Mouse (Mus musculus): ENCODE data around the gene Aph1a.
"Not testable (repeated sequence)": the region's sequence is repeated elsewhere in the genome, so short reads cannot be mapped to it uniquely, and the experiment has no call there.

The Aph1a gene

DNA sequence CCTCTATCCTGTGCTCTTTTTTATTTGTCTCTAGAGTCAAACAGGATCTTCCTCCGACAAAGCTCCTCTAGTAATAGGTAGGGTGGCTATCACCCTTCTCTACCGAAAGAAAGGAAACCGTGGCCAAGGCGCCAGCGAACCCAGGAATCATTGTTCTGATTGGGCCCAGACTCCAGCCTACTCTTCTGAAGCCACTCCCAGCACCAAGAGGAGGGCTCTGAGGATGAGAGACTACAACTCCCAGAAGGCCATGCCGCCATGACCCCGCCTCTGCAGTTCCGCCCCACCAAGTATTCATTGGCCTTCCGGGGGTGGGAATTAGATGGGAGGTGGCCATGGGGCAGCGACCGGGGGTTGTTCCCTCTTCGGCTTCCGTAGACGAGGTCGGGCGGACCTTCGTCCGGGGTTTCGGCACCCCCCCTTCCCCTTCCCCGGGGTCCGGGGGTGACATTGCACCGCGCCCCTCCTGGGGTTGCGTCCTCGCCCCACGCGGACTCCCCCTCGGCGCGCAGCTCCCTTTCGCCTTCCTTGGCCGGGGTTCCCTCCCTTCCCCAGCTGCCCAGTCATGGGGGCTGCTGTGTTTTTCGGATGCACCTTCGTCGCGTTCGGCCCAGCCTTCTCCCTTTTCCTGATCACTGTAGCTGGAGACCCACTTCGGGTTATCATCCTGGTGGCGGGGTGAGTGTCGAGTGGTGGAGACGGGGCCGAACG is at the start of gene Aph1a:
Gene Aph1a (plus strand): TSS at position 364 of the 711 bp plus-strand sequence.
- DNase-seq, result peak; percentile 99

DNA sequence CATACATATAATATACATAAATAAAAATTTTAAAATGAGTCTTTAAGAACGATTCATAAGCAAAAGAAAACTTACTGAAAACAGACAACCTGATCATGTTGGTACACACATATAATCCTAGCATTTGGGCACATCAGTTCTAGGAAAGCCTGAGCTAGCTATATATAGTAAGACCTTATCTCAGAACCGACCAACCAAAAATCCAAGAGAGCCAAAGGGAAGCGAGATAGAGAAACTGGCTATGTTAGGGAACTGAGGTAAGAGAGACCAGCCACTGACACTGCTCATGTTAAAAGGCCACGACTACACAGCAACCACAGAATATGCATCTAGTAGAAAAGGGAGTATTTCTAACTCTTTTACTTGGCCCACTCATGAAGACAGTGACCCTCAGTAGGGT is 43.2 kb upstream of the Aph1a start:
- no peak for DNase-seq

DNA sequence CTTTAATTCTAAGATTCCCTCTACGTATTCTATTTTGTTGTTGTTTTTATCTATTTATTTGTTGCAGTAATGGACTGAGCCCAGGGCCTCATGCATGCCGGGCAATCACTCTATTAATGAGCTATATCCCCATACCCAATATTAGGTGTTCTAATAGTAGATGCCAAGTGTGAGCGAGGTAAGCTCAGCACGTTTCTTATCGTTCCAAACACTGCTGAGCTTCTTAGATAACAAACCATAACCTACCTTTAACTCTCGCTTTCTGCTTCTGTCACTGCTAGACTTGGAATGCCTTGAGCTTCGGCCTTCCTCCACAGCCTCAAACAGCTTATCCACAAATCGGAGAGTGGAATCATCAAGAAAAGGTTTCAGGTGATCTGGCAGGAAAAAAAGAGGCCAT is 42.5 kb upstream of the Aph1a start:
- no peak for DNase-seq

DNA sequence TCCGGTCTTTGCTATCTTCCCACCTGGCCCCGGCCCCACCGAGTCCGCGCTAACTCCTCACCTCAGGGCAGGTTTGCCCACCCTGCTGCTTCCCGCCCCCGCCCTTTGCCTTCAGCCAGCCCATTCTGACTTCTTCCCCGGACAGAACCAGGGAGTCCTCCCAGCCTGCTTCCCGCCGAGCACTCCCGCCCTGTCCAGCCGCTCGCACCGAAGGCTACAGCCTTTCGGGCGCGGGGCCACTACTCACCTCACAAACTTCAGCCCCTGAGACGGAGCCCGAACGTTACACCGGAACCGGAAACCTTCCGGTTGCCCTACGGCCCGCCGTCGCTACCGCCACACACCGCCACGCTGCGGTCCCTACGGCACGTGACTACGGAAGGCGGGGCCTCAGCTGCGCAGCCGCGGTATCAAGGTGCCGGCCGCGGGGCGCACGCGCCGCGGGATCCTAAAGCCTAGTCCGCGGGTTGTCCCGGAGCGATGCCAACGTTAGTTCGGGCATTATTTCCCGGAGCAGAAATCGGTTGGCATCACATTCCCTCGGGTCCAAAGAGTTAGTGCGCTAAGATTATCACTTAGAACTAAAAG is 38.2 kb upstream of the Aph1a start, which contains the start of gene Prpf3:
Gene Prpf3 (minus strand): TSS at position 384 of the 588 bp plus-strand sequence.
- DNase-seq, result peak; percentile 97

DNA sequence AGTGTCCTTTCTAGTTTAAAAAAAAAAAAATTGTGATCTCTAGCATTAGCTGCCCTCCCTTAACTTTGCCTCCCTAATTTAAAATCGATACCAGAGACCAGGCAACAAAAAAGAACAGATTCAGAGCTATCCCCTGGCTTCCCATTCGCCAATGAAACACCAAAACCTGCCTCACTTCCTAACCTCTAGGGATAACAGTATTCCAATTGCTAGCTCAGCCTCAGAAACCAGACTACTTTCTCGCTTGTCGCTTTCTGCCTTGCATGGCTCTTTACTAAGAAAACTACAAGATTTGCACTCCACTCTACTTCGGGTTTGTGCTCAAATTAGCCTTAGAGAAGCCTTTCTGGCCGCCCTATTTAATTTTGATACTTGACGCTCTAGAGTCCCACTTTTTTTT is 37.7 kb upstream of the Aph1a start:
- peak; percentile 10 for DNase-seq

DNA sequence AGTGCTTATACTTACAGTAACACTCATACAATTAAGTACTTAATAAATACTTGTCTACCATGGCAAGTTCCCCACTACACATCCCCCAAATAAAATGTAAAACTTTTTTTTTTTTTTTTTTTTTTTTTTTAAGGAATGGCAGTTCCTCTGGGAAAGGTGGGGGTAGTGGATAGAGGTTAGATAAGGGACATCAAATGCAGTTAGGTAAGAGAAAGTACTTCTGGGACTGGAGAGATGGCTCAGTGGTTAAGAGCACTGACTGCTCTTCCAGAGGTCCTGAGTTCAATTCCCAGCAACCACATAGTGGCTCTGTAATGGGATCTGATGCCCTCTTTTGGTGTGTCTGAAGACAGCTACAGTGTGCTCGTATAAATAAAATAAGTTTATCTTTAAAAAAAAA is 36.7 kb upstream of the Aph1a start:
- not testable (repeated sequence) for DNase-seq

DNA sequence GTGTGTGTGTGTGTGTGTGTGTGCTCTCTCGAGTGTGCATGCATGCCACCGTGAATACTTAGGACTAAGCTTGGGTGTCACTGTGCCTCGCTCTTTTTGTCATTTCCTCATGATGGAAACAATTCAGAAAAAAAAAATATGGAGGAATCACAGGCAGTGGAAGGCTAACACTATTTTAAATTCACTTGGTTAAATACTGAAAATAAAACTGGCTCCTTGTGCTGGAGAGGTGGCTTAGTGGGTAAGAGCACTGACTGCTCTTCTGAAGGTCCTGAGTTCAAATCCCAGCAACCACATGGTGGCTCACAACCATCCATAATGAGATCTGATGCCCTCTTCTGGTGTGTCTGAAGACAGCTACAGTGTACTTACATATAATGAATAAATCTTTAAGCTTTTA is 35.5 kb upstream of the Aph1a start:
- DNase-seq, result not testable (repeated sequence)

DNA sequence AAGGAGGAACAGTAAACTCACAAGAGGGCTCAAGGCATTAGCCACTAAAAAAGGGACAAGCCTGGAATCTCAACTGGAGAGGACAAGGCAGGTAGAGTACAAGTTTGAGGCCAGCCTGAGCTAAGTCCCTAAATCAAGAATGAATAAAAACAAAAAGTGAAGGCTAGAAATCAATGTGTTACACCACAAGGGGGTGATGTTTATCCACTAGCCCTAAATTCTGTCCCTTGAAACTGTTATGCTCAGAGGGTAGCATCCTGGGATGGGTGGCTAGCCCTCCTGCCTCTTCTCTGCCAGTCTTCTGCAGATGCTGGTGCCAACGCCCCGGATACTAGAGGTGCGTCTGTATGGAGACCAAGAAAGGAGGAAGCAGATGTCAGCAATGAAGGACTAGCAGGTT is 33.4 kb upstream of the Aph1a start:
- no peak for DNase-seq

DNA sequence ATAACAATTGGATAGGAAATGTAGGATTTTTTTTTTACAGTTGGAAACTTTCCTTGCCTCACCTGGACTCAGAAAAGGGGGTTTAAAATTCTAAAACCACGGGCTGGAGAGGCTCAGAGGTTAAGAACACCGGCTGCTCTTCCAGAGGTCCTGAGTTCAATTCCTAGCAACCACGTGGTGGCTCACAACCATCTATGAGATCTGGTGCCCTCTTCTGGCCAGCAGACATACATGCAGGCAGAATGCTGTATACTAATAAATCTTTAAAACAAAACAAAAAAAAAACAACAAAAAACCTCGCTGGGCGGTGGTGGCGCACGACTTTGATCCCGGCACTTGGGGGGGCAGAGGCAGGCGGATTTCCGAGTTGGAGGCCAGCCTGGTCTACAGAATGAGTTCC is 32.6 kb upstream of the Aph1a start:
- DNase-seq, result peak; percentile 18

DNA sequence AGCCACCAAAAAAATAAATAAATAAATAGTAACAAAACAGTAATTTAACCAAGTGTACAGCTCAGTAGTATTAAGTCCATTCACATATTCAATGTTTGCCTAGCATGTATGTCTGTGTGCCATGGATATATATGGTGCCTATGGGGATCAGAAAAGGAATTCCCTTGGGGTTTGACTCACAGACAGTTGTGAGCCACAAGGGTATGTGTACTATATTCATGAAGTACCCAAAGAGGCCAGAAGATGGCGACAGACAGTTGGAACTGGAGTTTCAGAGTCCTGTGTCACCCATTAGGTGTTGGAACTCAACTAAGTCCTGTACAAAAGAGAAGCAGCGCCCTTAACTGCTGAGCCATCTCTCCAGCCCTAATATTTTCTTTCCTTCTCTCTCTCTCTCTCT is 32.0 kb upstream of the Aph1a start:
- peak; percentile 94 for DNase-seq

DNA sequence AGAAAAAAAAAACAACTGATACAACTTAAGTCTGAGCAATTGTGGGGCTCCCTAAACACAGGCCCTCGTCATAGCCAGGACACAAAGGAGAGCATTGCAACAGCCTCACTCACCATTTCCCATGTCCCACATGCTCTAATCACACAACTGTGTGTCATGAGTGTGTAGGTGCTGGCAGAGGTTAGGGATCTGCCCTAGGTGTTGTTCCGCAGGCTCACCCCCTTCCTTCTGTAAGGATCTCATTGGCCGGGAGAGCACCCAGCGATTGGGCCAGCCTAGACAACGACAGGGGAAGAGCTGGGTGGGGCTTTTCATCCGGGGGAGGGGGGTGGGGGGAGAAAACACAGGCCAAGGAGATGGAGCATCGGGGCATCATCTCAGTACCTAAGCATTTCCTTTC is 30.2 kb upstream of the Aph1a start:
- DNase-seq, result no peak

DNA sequence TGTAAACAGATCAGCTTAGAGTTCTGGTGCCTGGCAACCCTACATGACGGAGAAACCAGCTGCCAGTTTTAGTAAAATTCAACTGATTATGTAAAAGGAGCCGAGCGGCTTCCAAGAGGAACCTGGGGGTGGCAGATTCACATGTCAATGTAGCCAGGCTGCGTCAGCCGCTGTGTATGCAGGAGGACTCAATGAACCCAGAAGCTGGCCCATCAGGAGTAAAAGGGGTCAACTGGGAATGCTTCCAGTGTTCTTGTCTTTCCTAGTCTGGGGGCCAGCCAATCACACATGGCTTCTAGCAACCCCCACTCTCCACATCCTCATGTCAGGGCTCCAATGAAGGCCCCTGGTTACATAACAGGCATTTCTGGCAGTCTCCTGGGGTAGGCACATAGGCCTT is 28.7 kb upstream of the Aph1a start:
- no peak for DNase-seq

DNA sequence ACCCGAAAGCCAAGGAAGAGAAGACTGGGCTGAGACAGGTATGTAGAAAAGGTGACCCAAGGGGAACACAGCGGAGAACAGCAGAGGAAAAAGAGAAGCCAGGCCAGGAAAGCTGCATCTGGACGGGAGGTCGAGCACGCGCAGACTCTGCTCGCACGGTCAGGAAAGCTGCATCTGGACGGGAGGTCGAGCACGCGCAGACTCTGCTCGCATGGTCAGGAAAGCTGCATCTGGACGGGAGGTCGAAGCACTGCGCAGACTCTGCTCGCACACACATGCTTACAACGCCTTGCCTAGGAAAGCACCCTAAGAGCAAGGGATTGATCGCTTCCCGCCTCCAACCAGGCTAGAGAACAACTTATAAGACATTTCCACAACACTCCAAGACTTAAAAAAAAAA is 28.2 kb upstream of the Aph1a start:
- no peak for DNase-seq

DNA sequence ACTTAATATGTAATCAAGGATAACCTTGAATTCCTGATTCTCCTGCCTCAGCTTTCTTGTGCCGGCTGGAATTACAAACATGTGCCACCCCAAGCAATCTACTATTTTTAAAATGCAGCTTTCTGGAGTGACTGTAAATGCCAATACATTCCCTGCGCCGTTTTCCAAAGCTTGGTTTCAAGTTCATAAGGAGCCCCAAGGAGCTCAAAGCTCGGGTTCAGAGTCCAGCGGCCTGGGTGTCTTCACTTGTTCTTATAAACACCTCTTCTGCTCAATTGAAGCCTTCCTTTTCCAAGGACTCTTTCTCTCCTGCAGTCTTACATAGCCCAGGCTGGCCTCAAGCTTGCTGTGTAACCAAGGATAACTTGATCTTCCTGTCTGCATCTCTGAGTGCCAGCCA is 27.7 kb upstream of the Aph1a start:
- DNase-seq, result no peak

DNA sequence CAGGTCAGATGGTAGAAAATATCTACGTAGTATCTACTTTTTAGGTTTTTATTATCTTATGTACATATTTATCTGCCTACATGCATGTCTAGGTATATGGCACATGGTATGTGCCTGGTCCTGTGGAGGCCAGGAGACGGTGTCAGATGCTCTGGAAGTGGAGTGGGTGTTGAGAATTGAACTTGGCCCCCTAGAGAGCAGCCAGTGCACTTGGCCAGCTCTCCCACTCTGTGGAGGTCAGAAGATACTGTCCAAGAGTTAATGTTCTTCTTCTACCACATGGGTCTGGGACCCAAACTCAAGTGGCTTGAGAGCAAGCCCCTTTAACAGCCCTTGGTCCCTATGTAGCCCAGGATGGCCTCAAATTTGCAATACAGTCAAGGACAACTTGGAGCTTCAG is 26.4 kb upstream of the Aph1a start:
- no peak for DNase-seq

DNA sequence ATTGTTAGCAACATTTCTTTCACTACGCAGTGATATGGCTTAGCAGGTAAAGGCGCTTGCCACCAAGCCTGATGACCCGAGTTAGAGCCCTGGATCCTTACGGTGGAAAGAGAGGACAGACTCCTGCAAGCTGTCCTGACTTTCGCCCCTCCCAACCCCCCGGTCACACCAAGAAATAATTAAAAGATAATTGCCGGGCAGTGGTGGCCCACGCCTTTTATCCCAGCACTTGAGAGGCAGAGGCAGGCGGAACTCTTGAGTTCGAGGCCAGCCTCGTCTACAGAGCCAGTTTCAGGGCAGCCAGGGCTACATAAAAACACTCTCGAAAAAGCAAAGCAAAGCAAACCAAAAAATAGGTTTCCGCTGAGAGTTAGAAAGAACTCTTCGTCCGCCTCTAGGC is 22.8 kb upstream of the Aph1a start:
- DNase-seq, result no peak

DNA sequence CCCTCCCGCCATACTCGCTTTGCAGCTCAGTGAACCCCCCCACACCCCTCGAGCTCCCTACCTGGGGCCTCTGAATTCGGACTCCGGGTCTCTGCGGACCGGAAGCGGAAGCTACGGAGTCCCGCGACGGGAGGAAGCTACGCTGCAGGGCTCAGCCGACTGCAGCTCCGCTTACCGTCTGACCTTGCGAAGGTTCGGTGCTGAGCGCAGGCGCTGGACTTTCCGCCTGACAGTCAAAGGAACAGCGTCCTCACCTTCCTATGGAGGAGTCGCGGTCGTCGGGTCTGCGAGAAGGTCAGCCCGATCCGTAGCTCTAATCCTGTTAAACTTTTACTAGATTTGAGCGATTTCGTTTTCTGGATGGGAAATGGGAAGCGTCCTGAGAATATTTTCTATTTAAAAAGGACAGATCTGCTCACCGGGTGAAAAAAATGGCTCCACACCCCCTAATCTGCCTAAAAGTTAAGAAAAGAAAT is 22.3 kb upstream of the Aph1a start, which contains the start of gene Mrps21:
Gene Mrps21 (minus strand): TSS at position 128 of the 476 bp plus-strand sequence.
- peak; percentile 89 for DNase-seq

DNA sequence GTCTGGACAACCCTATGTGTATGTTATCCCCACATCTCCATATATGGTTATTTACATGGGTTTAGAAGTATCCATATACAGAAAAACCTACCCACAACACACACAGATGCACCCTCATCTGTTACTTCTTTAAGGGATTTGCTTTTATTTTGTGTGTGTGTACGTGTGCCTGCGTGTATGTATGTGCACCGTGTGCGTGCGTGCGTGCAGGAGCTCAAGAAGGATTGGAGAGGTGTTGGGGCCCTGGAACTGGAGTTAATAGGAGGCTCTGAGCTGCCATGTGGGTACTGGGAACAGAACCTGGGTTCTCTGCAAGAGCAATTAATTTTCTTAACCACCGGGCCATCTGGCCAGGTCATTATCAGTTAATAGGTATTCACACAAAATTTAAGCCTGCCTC is 21.7 kb upstream of the Aph1a start:
- DNase-seq, result no peak

DNA sequence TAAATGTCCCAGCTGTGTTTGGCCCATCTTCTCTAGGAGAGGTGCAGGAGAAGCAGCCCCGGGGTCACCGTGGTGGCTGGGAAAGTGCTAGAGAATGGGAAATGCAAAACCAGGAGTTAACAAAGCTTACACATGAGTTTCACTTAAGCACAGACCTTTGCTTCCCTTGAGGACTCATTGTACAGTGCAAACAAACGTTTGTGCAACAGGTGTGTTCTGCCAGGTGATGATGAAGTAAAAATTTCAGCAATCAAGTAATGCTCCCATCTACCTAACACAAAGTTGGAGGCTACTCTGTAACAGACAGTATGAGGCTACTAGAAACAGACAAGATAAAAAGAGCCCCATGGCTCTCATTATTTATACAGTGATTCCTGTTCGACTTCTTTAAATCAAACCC is 14.7 kb upstream of the Aph1a start:
- no peak for DNase-seq

DNA sequence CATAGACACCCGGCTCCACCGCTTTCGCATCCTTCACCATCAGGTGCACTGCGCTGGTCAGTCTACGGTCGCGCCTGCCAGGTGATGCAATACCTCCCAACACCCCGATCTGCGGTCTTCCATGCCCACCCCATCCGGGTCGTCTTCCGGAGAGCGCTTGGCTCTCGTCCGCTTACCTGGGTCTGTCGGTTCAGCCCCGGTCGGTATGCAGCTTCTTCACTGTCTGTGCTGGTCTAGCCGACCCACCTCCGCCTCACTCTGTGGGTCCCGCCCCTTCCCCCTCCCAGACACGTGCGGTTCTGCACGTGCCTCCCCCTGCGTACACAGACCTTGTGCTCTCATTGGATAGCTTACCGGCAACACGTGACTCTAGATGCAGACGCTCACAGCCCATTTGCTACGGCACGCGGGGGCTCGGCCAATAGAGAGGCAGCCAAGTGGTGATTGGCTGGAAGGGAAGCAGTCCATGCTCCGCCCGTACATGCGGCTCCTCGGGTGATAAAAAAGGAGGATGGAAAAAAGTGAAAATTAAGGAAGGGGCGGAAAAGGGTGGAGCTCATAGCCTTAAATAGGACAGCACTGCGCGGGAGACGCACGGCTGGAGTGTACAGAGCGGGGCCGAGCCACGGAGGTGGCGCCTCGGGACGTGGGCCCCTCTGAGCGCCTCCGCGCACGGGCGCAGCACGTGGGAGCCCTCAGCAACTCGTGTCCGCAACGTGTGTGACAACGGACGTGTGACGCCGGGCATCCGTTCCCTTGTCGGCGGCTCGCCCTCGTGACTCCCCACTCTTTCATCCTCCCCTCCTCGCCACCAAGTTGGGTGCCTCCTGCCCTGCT is 11.6 kb upstream of the Aph1a start, which contains the start of gene Ciart:
Gene Ciart (minus strand): TSS at position 273 of the 837 bp plus-strand sequence.
- peak; percentile 95 for DNase-seq

DNA sequence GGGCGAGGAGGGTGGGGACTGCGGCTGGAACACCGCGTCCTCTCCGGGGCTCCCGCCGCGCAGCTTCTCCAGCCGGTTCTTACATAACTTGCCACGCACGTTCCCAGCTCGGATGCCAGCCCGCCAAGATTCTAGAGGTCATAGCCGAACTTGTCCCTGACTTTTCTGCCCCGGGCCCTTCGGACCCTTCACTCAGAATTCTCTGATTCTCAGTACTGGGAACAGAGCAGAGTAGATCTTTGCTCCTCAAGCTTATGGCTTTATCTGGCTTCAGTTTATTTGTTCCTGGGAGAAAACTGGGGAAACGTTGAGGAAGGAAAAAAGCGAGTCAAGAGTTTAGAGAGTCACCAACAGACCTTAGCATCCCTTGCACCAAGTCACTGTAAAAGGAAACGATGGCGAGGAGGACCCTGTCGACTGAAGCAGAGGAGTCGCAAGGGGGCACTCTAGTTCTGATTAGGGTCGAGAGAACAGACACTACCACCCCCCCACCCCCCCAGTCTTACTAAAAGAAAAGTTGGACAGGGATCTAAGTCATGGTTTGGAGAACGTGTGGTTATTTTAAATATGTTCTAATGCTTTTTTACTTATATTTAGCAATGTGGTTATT is 10.8 kb upstream of the Aph1a start:
- DNase-seq, result peak; percentile 91

DNA sequence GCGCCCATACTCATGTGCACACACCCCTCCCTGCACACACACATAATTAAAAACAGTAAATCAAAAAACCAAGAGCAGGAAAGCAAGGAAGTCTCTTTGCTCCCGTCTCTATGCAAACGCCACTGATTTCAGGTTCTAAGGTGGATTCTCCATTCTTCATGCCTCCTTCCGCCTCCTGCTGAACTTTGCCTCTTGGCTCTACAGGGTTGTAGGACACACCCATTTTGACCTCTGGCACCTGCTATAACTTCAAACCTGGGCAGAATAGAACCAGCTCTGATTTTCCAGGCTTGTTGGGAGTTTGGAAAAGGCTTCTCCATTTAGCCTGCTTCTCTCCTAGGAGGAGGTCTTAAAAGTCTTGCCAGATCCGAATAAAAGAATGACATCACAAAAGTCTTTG is 9.4 kb upstream of the Aph1a start:
- no peak for DNase-seq

DNA sequence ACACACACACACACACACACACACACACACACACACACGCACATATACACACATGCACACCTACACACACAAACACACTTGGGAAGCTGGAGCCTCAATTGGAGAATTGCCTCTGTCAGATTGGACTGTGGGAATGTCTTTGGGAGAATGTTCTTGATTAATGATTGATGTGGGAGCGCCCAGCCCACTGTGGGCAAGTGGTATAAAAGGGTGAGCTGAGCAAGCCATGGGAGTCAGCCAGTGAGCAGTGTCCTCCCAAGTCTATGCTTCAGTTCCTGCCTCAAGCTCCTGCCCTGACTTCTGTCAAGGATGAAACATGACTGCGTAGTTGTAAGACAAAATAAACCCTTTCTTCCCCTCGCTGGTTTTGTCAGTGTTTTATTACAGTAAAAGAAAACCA is 6.2 kb upstream of the Aph1a start:
- no peak for DNase-seq

Data from lung, postnatal 10 days (tissue).